In genomic region chr16:32644069-32644800, GRCm38 (mm10) we compare ENCODE assay signal across 8 mouse cellular contexts. TPM values are rescaled to one million over a fixed set of nuclear protein-coding genes. Genes with fewer than 3 reads are reported as not detected.
DNase-seq lines count a peak whose midpoint lies in the region; ATAC-seq and TF ChIP-seq lines count a peak whose summit lies in the region.

No protein-coding gene starts in this region.

- peaks cover 14% of the 10 kb centered on the region in 2 experiments for H3K4me1 ChIP-seq in heart, embryonic 14.5 days (ENCODE audit: control insufficient read depth in 2 of 2, insufficient read depth in 2 of 2, low read length in 2 of 2)

- peak; percentile 69 for DNase-seq in gastrocnemius, adult 2 months
- DNase-seq in gastrocnemius, adult 18-20 months (ENCODE audit: low spot score), result no peak
- peak; percentile 70 for DNase-seq in NIH3T3 (ENCODE audit: low read depth)
- peak; percentile 66 for DNase-seq in embryo, embryonic 10.5 days (ENCODE audit: low spot score)
- peak; percentile 40 to 65 for DNase-seq in kidney, postnatal 25 days
- DNase-seq in splenic B cell, adult 2 months (ENCODE audit: low read depth, low spot score), result peak; percentile 41

- under 1% methylated on average over 70 of the region's 82 CpGs for WGBS in heart, embryonic 14.5 days

- peak overlapping the region; percentile 91 for H3K4me3 ChIP-seq in gastrocnemius, adult 2 months
- H3K4me3 ChIP-seq in heart, embryonic 14.5 days (ENCODE audit: control insufficient read depth in 1 of 2, insufficient read depth in 1 of 2, low read depth in 1 of 2, low read length in 2 of 2), result peak overlapping the region; percentile 74 to 83

- no peaks in the 10 kb centered on the region for H3K36me3 ChIP-seq in heart, embryonic 14.5 days (ENCODE audit: control insufficient read depth, insufficient read depth, low read length)
- H3K36me3 ChIP-seq in splenic B cell, adult 2 months (ENCODE audit: control insufficient read depth, insufficient read depth, low read length, poor library complexity, severe bottlenecking), result no peaks in the 10 kb centered on the region

- no peaks in the 10 kb centered on the region for H3K27me3 ChIP-seq in heart, embryonic 14.5 days (ENCODE audit: control insufficient read depth, insufficient read depth, low read length)
- no peaks in the 10 kb centered on the region for H3K27me3 ChIP-seq in splenic B cell, adult 2 months (ENCODE audit: control insufficient read depth, insufficient read depth, low read length, poor library complexity, severe bottlenecking)

- peak overlapping the region; percentile 90 for H3K9ac ChIP-seq in heart, embryonic 14.5 days (ENCODE audit: low read length)

- H3K4me2 ChIP-seq in heart, embryonic 14.5 days (ENCODE audit: low read length), result peak overlapping the region; percentile 93

- no peaks in the 10 kb centered on the region for H3K9me3 ChIP-seq in heart, embryonic 14.5 days (ENCODE audit: control insufficient read depth, low read length)

- peak overlapping the region; percentile 79 for H3K27ac ChIP-seq in gastrocnemius, adult 2 months
- H3K27ac ChIP-seq in heart, embryonic 14.5 days (replicated peaks in 1 of 2; ENCODE audit: control insufficient read depth in 1 of 2, insufficient read depth in 1 of 2, low read depth in 2 of 2, low read length in 2 of 2), result peak overlapping the region in 1 of 2 experiments; percentile 66; a peak in 2 of 4 replicates

- intact Hi-C loops in gastrocnemius, adult 2 months (cut with DNase I), result no loop called here

- TF ChIP-seq CTCF in gastrocnemius, adult 2 months (IDR thresholded peaks at IDR 0.05), result no peak

- ATAC-seq in heart, embryonic 14.5 days (ENCODE audit: insufficient number of reproducible peaks, insufficient read depth, low FRiP score, low read depth), result peak; percentile 70
- ATAC-seq in megakaryocyte-erythroid progenitor cell, adult 5-6 weeks (replicated peaks; ENCODE audit: low FRiP score, low TSS enrichment, poor library complexity, severe bottlenecking), result 0 out of 2 replicates have a peak, but pooled peaks have one; percentile 8

RNA-seq across cellular contexts. Expression of gene Tnk2, which starts 0.6 kb away (rescaled TPM):
- 10 to 100 TPM; 48.4 to 54.4 TPM for total RNA-seq in gastrocnemius, adult 2 months (2021)
- 10 to 100 TPM; 44.9 to 46.5 TPM for total RNA-seq in gastrocnemius, adult 18-20 months (2021)
- 6.7 and 7.3 TPM in 2 replicates for polyA plus RNA-seq in heart, embryonic 14.5 days (2014; fragmentation: Nextera tagmentation; extraction: Ambion mirVana)
- total RNA-seq in megakaryocyte-erythroid progenitor cell, adult 5-6 weeks (2014; fragmentation: Nextera tagmentation), result 45.7 and 54.4 TPM in 2 replicates
- 27.7 and 28.6 TPM in 2 replicates for total RNA-seq in megakaryocyte-erythroid progenitor cell, adult 5-6 weeks (2017)

RNA-seq across cellular contexts. Expression of gene Tfrc, which starts 35.5 kb away (rescaled TPM):
- 100 to 1,000 TPM in 1 of 2 experiments, 10 to 100 TPM in 1; 77.4 to 174 TPM for total RNA-seq in gastrocnemius, adult 2 months (2021)
- 10 to 100 TPM; 51.9 to 58.7 TPM for total RNA-seq in gastrocnemius, adult 18-20 months (2021)
- polyA plus RNA-seq in heart, embryonic 14.5 days (2014; fragmentation: Nextera tagmentation; extraction: Ambion mirVana), result 48.6 and 57.2 TPM in 2 replicates
- 316 and 327 TPM in 2 replicates for total RNA-seq in megakaryocyte-erythroid progenitor cell, adult 5-6 weeks (2014; fragmentation: Nextera tagmentation)
- 261 and 333 TPM in 2 replicates for total RNA-seq in megakaryocyte-erythroid progenitor cell, adult 5-6 weeks (2017)
